Mouse (Mus musculus) skeletal muscle tissue, adult 2 months (tissue): Measurements from ENCODE around the gene Afdn.
"Not testable (repeated sequence)": the region's sequence is repeated elsewhere in the genome, so short reads cannot be mapped to it uniquely, and the experiment has no call there.

Experiments used
- DNase-seq: peaks from one replicate; pipeline ENCODE4 v3.0.0-alpha.2; 2012; ENCODE audit warnings: low read depth, low spot score

Gene Afdn

DNA sequence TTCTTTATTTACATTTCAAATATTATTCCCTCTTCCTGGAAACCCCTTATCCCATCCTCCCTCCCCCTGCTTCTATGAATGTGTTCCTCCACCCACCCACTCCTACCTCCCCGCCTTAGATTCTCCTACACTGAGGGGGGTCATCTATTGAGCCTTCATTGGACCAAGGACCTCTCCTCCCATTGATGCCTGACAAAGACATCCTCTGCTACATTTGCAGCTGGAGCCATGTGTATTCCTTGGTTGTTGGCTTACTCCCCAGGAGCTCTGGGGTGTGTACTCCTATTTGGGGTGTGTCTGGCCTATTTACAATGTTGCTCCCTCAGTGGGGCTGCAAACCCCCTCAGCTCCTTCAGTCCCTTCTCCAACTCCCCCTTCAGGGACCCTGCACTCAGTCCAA is 109.9 kb downstream of the Afdn start:
- DNase-seq, result no peak

DNA sequence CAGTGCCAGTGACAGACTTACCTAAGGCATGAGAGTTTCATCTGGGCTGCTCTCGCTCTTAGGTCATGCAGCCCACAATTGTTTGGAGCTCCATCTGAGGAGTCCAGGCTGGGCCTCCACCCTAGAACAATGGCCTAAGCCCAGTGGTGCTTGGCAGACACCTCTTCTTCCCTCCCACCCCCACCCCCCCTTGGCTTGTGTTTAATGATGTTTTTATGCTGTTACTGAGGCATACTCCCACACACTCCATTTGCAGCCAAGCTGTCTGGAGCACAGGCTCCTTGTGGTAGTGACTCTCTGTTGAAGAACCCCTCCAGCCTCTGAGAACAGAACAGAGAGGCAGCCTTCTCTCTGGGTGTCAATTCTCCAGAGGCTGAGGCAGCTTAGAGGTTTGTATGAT is 113.9 kb downstream of the Afdn start:
- peak; percentile 74 for DNase-seq

DNA sequence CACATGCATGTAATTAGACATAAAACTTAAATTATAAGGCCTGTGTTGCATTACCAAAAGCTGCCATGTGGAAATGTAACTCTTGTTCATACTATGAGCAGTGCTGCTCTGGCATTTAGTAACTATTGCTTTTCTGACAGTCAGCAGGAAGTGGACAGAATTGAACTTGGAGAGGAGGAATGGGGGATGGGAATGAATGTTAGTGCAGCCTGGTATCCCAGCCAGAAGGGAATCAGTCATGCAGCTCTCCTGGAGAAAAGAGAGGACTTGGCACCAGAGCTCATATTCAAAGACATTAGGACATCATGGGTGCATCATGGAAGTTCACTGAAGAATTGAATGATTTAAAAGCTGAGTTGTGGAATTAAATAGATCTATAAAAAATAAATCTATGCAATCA is 117.1 kb downstream of the Afdn start:
- DNase-seq, result no peak

DNA sequence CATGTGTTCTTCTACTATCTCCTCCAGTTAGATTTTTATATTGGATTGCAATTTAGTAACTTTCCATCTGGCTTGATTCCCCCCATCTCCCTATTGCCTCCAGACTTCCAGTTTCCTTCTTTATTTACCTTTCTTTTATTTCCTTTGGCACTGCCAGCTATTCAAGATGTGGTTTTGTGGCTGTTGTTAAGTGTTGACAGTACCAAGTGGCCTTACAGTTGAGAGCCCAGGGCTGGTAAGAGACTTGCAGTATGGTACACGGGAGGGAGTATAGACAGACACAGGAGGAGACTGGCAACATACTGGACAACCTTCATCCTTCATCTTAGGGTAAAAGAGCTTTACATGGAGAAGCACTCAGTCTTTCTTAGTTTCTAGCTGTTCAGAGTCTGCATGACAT is 119.4 kb downstream of the Afdn start:
- no peak for DNase-seq

DNA sequence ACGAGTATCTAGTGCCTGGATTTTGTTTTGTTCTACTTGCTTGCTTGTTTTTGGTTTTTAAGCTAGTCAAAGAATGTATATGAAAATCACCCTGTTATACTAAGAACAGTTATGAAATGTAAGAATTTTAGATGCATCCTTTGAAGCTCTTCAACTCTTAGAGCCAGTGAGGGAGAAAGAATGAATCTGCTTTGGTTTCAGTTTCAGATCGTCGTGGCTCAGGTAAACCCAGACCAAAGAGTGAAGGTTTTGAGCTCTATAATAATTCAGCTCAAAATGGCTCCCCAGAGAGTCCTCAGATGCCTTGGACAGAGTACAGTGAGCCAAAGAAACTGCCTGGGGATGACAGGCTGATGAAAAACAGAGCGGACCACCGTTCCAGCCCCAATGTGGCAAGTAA is 123.2 kb downstream of the Afdn start:
- DNase-seq, result no peak

DNA sequence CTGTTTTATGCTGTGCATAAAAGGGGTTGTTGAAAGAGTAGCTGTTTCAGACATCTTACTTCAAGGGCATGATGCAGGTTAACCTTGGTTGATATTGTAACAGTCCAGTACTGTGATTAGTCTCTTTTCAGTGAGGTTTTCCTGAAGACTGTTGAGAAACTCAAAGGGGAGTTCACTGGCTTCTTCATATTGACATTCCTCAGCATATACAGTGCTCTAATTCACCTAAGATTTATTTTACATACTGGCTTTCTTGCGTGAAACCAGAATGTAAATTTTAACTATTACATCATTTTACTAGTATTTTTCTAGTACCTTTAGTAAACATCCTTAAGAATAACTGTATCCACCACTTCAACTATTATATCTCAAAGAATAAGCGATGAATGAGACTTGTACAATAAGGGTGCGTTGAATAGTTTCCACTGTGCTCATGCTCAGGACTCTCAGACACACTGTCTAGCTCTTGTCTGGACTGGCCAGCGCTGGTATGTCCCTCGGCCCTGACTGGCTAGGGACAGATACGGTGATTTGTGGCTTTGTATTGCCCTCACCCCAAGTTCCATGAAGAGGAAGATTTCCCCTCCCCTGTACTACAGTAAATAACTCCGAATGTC is 129.6 kb downstream of the Afdn start:
- DNase-seq, result no peak

DNA sequence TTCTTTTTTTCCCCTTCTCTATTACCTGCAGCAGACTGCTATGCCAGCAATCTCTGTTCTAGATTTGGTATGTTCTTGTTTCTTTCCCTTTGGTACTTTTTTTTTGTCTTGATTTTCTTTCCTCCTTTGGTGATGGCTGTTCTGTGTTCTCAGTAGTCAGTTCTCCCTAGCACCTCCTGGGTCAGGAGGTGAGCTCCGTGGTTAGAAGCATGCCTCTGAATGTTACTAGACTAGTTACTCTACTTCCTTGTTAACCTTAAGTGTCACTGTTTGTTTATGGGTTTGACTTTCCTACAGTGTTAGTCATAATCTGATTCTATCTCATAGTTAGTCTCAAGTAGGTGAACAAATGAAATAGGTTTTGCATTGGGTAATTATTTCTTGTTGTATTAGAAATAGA is 130.6 kb downstream of the Afdn start:
- no peak for DNase-seq

DNA sequence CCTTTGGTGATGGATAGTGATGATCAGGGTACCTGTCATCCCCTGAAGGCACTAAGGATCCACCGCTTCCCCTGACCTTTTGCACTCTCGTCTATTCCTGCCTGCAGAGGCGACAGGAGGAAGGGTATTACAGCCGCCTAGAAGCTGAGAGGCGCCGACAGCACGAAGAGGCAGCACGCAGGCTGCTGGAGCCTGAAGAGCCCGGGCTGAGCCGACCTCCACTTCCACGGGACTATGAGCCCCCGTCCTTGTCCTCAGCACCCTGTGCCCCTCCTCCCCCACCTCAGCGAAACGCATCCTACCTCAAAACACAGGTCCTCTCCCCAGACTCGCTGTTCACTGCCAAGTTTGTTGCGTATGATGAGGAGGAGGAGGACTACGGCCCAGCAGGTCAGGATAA is 138.5 kb downstream of the Afdn start:
- no peak for DNase-seq

DNA sequence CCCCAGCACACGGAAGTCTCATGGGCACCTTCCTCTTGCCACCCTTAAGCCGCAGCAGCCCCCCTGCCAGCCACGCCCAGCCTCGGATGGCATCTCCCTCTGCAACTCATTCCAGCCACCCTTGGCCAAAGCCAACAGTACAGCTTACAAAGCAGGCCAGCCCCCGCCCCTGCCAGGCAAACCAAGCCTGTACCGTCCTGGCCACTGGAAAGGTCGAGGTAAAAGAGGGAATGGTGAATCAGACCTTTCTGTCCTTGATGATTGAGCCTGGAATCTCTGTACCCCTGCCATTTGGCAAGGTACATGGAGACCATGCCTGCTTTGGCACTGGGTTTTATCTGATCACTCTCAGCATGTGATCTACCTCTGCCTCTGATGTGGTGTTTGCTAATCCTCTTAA is 138.9 kb downstream of the Afdn start:
- no peak for DNase-seq

DNA sequence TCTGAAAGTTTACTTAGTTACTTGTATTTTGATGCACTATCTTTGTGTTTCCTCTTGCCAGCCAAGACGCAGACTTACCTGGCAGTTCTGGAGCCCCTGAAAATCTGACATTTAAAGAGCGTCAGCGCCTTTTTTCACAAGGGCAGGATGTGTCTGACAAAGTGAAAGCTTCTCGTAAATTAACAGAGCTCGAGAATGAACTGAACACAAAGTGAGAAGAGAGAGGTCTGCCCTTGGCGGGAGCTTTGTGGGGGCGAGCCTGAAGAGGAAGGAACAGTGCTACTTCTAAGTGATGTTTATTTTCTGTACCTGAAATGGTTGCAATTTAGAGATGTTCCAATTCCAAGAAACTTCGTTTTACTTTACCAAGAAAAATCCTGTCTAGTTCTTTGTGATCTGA is 143.5 kb downstream of the Afdn start:
- no peak for DNase-seq

DNA sequence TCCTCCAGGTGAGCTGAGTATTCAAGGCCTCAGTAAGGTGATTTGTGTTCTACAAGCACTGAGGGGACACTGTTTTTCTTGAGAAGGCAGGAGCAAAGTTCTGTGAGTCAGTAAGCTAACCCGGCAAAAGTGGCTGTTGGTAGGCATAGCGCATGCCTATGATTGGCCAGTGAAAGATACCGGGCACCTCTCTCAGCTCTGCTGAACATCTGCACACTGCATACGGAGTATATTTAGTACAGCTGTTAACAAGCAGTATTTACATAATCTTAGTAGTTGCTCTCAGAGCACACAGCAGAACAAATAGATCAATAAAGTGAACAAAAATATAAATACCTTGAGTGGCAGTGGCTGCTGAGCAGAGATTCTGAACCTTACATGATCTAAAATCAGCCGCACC is 146.7 kb downstream of the Afdn start:
- DNase-seq, result no peak

DNA sequence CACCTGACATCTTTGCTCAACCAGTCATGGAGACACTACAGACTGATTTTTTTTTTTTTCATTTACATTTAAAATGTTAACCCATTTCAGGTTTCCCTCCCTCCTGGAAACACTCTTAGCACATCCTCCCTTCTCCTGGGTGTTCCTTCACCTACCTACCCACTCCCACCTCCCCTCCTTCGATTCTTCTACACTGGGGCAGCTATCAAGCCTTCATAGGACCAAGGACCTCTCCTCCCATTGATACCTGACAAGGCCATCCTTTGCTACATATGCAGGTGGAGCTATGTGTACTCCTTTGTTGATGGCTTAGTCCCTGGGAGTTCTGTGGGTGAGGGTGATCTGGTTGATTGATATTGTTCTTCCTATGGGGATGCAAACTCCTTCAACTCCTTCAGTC is 147.3 kb downstream of the Afdn start:
- DNase-seq, result no peak

DNA sequence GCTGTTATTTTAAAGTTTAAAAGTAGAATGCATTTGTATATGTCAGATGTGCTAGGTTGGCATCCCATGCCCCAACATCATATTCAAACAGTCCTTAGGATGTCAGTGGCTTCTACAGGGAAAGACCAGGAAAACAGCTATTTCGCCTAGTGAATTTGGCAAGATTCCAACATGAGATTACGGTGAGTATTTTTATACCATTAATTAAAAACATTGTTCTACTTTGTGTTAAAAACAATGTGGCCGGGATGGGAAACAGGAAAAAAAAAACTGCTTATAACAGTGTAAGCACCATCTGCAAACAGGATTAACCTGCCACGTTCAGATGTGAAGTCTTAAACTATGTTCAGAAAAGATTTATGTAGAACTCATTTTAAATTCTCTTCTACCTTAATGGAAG is 153.6 kb downstream of the Afdn start:
- DNase-seq, result peak; percentile 28

DNA sequence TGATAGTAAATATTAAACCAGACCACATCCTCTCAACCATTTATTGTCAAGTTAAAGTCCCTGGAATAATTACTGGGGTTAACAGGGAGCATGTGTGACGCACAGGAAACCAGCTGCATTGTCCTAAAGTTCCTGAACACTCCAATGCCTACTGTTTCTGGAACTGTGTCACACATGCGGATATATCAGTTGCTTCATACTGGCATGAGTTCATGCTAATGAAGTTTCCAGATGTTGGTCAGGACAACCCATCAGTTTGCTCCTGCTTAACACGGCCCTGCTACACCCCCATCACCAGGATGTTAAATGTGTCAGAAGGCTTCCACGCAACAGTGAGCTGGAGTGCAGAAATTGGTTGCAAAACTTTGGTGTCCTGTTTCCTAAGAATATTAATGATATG is 154.2 kb downstream of the Afdn start:
- DNase-seq, result peak; percentile 75

DNA sequence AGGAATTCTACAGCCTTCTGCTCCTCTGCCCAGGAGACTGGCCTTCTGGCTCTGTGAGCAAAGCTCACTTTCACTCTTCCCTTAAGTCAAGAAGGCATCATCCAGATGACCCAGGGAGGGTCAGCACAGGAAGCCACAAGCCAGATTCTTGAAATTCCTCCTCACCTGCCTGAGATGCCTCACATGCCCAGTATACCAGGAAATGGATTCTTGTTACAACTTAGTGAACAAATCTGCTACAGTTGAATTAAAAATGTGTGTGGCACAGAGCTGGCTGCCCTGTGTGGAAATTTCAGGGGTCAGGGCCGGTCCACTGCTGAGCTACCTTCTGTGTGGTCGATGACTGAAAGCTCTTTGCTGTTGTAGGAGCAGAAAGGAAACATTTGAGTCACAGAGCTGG is 160.4 kb downstream of the Afdn start:
- no peak for DNase-seq

DNA sequence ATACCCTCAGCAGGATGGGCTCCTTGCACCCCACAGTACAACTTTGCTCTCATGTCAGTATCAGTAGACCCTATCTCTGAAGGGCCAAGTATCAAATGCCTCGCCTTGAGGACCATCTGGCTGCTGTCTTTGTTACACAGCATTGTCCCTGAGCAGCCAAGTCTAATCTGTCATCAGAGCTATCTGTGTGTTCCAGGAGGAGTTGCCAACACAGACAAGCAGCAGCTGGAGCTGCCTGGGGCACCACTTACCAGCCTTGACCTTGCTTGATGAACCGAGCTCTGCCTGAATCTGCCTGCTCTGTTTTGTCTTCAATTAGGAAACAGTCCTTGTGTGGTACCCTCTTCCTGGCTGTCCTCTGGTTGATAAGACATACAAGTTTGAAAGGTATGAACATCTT is 163.1 kb downstream of the Afdn start:
- DNase-seq, result no peak

DNA sequence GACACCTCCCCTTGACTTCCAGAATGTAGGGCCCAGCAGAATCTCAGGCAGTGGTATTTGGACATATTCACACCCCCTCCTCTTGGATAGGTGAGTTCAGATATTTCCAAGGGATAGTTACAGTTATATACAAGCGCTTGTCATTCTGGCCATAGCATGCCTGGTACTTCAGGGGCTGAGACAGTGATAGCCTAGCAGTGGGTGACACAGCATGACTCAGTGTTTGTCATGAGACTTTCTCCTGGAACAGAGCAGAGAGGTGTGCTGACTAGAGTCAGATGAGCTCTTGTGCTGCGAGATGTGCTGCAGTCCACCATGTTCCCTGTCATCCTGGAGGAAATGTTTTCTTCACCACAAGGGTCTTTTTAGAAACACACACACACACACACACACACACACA is 164.2 kb downstream of the Afdn start:
- DNase-seq, result no peak

DNA sequence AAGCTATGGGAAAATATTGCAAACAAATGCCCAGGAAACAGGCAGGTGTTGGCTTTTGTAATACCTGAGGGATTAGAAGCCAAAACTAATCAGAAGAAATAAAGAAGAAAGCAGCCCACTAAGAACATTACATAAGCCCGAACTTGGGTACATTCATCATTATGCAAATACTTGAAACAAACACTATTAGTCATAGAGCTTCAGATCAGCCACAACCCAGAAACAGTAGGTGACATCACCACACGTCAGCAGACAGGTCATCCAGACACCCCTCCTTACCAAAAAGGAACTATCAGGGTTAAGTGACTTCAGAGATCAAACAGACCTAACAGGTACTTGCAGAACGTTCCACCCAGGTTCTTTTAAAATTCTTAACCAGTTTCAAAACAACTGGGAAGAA is 165.6 kb downstream of the Afdn start:
- DNase-seq, result no peak

DNA sequence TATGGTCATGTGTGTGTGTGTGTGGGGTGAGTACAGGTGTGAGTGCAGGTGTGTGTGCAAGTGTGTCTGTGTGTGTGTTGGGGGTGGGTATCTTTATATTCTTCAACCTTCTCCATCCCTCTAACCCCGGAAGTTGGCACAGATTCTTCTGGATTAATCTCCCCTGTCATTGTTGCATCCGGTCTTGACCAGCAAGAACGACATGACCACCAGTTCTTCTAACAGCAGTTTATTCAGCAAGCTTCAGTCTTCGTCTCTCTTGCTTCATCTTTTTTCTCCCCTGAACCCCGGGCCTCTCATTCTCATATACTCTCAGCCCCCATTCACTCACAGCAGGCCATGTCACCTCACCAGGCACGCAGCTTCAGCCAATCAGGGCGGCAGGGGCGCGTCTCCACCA is 170.1 kb downstream of the Afdn start:
- DNase-seq, result no peak

DNA sequence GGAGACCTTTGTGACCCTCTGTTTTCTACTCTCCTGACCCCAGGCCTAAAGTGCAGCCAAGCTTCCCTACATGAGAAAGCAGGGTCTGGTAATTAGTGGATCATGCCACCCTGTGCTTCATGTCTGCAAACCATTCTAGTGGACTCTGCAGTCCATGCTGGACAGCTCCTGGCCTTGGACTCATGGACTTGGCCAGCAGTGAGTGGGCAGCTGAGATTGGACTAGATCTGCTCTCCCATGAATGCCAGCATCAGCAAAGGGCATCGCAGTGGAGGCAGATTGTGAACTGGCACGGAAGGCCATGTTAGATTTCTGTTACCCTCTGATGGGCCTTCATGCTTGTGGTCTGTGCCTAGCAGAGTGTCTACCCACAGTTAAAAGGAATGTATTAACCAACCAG is 175.0 kb downstream of the Afdn start:
- DNase-seq, result not testable (repeated sequence)

DNA sequence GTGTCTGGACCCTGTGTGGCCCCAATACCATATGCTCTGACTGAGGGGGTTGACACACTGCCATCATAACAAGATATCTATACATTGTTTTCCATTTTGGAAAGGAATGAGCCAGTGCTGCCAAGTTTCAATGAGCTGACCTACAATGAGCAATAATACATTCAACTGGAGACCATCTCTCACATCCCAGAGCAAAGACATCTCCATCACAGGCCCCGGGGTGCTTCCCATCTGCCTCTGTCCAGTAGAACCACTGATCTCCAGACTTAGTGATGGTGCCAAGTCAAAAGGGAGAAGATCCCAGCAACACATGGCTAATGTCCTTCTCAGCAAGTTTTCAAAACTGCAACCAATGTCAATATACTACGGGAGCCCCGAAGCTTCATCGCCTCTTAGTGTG is 177.4 kb downstream of the Afdn start:
- DNase-seq, result no peak

DNA sequence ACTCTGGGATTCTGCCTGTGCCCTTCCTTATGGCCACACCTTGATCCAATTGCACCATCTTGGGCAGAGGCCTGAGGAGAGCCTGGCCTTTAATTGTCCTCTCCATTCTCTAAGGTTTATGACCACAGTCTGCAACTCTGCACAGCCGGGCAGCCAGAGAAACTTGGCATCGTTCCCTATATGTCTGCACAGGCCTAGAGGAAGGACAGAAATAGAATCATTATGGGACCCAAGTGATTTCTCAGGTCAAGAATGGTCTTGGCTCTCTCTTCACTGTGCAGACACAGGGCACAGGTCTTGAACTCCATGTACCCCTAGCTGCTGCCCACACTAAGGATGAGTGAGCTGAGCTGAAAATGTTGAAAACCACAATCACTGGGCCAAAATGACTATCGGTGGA is 178.3 kb downstream of the Afdn start:
- peak; percentile 76 for DNase-seq

DNA sequence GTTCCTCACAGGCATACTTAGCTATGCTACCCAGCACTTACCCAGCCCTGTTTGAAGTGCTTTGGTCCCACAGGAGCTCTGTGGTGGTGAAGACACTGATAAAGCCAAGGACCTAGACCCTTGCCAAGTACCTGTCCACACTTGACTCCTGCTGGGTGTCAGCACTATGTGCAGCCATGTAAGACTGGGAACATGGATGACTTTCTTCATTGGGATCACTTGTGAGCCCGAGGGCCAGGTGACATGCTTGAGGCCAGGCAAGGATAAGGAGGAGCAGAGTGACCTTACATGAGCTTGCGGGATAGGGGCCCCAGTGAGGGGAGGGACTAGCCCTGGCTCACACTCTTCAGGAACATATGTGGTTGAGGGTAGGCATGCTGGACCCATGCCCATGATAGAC is 178.9 kb downstream of the Afdn start:
- DNase-seq, result not testable (repeated sequence)

DNA sequence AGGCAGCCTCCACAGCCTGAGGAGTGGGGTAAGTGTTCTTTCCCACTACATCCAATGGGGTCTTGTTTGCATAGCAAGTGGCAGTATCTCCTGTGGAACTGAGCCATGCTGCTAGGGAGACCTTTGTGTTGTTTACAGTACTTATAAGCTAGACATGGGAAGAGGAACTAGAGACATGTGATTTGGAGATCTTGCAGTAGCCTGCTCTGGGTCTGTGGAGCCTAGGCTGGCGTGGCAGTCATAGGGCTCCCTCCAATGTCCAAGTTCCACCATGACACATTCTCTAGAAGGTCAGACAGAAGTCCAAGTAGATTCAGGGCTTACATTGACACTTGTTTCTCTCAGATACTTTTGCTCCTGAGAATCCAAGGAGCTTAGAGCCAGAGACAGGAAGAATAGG is 180.1 kb downstream of the Afdn start:
- DNase-seq, result no peak

DNA sequence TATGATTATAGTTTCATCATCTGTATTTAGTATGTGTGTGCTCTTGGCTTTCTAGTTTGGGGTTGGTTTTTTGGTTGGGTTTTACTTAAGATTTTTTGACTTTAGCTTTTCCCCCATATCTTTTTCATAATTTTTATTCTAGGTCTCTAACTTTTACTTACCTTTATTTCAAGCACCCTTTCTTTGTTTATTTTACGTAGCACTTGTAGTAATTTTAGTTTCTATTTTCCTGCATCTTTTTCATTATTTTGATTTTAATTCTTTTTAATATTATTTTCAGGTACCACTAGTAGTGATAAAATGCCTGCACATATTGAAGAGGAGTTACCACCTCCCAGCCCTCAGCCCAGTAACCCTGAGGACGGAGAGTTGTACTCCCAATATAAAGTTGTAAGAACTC is 187.7 kb downstream of the Afdn start, which contains the start of gene Gm7168:
TSS of gene Gm7168 (plus strand) at position 301 of the 400 bp plus-strand sequence.
- not testable (repeated sequence) for DNase-seq
